Mouse (Mus musculus) neural tube, embryonic 11.5 days (tissue): ENCODE measurements around the gene Kcnk12. TPM values are rescaled to one million over a fixed set of nuclear protein-coding genes. Genes with fewer than 3 reads are reported as not detected.

Experiments used
- ATAC-seq: fragments of 200-750 bp; cut with Nextera tagmentation; 2 replicates; pipeline ENCODE4 v1.8.0; 2017; ENCODE audit warnings: moderate number of reproducible peaks, mild to moderate bottlenecking, moderate TSS enrichment, moderate library complexity; ENCODE audit not compliant: insufficient read depth, low FRiP score, low TSS enrichment
- DNase-seq: peaks from one replicate; pipeline ENCODE4 v3.0.0-alpha.2; 2015; ENCODE audit warnings: low spot score
- H3K27ac ChIP-seq: fragments of 300-500 bp; sonication (generic); 2 replicates; pipeline ENCODE4 v1.5.1; 2014; ENCODE audit warnings: low read depth, mild to moderate bottlenecking, low read length
- H3K27me3 ChIP-seq: fragments of 300-500 bp; sonication (generic); 2 replicates; pipeline ENCODE4 v1.6.1; 2014; ENCODE audit warnings: mild to moderate bottlenecking, low read length, mixed read lengths; ENCODE audit not compliant: control insufficient read depth, insufficient read depth
- H3K36me3 ChIP-seq: fragments of 300-500 bp; sonication (generic); 2 replicates; pipeline ENCODE4 v1.6.1; 2014; ENCODE audit warnings: mild to moderate bottlenecking, low read length, moderate library complexity, mixed read lengths; ENCODE audit not compliant: control insufficient read depth, insufficient read depth
- H3K4me1 ChIP-seq: fragments of 300-500 bp; sonication (generic); 2 replicates; pipeline ENCODE4 v1.6.1; 2014; ENCODE audit warnings: low read length, mixed read lengths; ENCODE audit not compliant: control insufficient read depth, insufficient read depth
- H3K4me2 ChIP-seq: fragments of 300-500 bp; sonication (generic); 2 replicates; pipeline ENCODE4 v1.6.1; 2014; ENCODE audit warnings: low read depth, mild to moderate bottlenecking, moderate library complexity
- H3K4me3 ChIP-seq: fragments of 300-500 bp; sonication (generic); 2 replicates; pipeline ENCODE4 v1.5.1; 2014; ENCODE audit warnings: low read depth, low read length
- H3K9ac ChIP-seq: fragments of 300-500 bp; sonication (generic); 2 replicates; pipeline ENCODE4 v1.6.1; 2014; ENCODE audit warnings: mild to moderate bottlenecking, low read length
- H3K9me3 ChIP-seq: fragments of 300-500 bp; sonication (generic); 2 replicates; pipeline ENCODE4 v1.6.1; 2016; ENCODE audit warnings: low read length; ENCODE audit not compliant: control insufficient read depth
- WGBS: fragments of 180-500 bp; shearing (Covaris S2); extraction: QIAGEN DNeasy Blood & Tissue Kit; methylation state at CpG from one replicate; pipeline ENCODE4 v1.1.7; 2014; 5-methylcytosine and 5-hydroxymethylcytosine counted together
- polyA plus RNA-seq: library from polyadenylated mRNA; unstranded; fragments of >200 nt; fragmentation: Nextera tagmentation; extraction: Ambion mirVana; gene quantifications from 2 replicates; pipeline ENCODE4 v1.2.1, GENCODE M21; 2014

Gene Kcnk12
- 0.31 and 0.39 TPM in 2 replicates for polyA plus RNA-seq

DNA sequence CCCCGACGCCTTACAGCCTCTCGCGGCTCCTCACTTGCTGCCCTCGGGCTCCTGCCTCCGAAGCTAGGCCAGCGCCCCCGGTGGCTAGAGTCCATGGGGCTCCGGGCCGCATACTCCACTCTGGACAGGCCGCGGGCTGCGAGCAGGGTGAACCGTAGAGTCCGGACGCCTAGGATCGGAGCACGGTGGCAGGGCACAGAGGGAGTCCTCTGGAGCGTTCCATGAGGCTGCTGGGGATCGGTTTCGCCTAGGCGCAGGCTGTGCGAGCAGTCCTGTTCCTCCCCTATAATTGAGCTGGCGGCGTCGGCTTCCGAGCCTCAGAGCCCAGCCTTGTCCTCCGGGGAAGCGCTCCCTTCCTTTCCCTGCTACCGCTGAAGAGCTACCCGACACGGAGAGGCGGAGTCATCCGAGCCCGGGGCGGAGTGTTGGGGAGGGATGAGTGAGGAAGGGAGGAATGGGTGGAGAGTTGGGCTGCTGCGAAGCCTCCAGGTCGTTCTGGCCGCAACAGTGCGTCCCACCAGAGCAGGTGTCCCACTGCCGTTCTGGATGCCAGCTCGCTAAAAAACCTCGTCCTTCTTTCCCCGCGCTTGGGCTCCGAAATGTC is at the start of gene Kcnk12:
TSS of gene Kcnk12 (minus strand) at position 307 of the 604 bp plus-strand sequence.
- Histone ChIP-seq H3K27me3 (peaks cover 55% of the 10 kb centered on the region), H3K36me3 (no peaks in the 10 kb centered on the region), H3K9ac (peak within 1 kb of the TSS; percentile 32), H3K27ac (no peak within 1 kb of the TSS), H3K9me3 (no peaks in the 10 kb centered on the region), H3K4me2 (peak within 1 kb of the TSS; percentile 97), H3K4me3 (peak within 1 kb of the TSS; percentile 49), H3K4me1 (peaks cover 20% of the 10 kb centered on the region)
- ATAC-seq (peak; percentile 74), DNase-seq (peak; percentile 77)
- under 1% methylated on average over 45 of the region's 46 CpGs for WGBS

DNA sequence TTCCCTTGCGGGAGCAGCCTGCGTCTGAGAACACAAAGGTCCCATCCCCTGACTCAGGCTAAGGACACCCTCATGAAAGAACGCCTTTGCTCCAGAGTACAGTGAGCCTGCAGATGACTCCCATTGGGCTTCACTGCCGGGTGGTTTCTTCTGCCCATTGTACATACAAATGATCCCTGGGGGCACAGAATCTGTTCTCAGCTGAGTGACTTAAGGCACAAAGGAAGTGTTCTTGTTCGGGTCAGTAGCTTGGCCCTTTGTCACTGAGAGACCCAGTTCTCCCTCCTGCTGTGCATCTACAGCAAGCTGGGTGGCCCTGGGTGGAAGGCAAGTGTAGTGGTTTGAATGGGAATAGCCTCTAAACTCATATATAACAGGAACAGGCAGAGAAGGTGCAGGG is 44.4 kb upstream of the Kcnk12 start:
- no peak overlapping the region for H3K4me3 ChIP-seq
- H3K9ac ChIP-seq: no peak overlapping the region
- H3K4me2 ChIP-seq: no peak overlapping the region
- H3K27ac ChIP-seq: no peak overlapping the region
- no peaks in the 10 kb centered on the region for H3K4me1 ChIP-seq
- no peaks in the 10 kb centered on the region for H3K36me3 ChIP-seq
- H3K27me3 ChIP-seq: no peaks in the 10 kb centered on the region
- ATAC-seq (no peak), DNase-seq (no peak)
- no peaks in the 10 kb centered on the region for H3K9me3 ChIP-seq
- 87% methylated on average over 5 of the region's 5 CpGs for WGBS

DNA sequence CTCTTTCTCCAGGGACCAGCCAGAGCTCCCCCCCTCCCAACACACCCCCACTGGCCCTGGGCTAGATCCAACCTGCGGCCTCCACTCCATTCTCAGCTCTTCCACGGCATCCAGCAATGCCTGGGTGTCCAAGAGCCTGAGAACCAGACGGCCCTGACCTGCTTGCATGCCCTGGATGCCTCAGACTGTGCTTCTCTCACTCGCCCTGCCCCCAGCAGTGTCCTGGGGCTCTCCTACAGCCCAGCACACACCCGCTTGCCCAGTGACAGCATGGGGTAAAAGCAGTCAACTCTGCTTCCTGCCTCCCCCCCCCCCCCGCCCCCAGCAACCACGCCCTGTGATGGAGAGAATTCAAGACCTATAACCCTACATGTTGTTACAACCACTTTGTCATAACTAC is 42.3 kb upstream of the Kcnk12 start:
- Histone ChIP-seq H3K4me1 (no peaks in the 10 kb centered on the region), H3K4me2 (no peak overlapping the region), H3K9me3 (no peaks in the 10 kb centered on the region), H3K4me3 (no peak overlapping the region), H3K27ac (no peak overlapping the region), H3K36me3 (no peaks in the 10 kb centered on the region), H3K9ac (no peak overlapping the region), H3K27me3 (no peaks in the 10 kb centered on the region)
- DNase-seq (no peak), ATAC-seq (no peak)
- 71% methylated on average over 7 of the region's 7 CpGs for WGBS

DNA sequence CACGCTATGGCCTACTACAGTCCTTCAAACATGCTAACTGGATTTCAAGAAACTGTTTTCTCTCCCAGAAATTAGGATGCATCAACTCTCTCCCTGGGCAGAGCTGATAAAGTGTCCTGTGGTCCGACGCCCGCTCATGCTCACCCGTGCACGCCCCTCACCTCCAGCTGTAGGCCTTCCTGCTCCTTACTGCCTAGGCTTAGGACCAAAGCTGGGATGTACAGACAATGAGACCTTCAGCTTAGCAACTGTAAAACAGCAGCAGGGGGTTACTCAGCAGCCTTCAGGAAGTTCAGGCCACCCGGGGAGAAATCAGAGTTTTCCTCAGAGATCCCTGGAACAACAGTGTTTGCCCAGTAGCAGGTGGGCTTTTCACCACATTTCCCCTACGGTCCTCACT is 37.1 kb upstream of the Kcnk12 start:
- H3K4me2 ChIP-seq: no peak overlapping the region
- H3K9me3 ChIP-seq: no peaks in the 10 kb centered on the region
- ATAC-seq (no peak), DNase-seq (no peak)
- no peak overlapping the region for H3K27ac ChIP-seq
- no peaks in the 10 kb centered on the region for H3K27me3 ChIP-seq
- 14% methylated on average over 8 of the region's 8 CpGs for WGBS
- H3K36me3 ChIP-seq: no peaks in the 10 kb centered on the region
- H3K4me1 ChIP-seq: no peaks in the 10 kb centered on the region
- no peak overlapping the region for H3K9ac ChIP-seq
- H3K4me3 ChIP-seq: no peak overlapping the region

DNA sequence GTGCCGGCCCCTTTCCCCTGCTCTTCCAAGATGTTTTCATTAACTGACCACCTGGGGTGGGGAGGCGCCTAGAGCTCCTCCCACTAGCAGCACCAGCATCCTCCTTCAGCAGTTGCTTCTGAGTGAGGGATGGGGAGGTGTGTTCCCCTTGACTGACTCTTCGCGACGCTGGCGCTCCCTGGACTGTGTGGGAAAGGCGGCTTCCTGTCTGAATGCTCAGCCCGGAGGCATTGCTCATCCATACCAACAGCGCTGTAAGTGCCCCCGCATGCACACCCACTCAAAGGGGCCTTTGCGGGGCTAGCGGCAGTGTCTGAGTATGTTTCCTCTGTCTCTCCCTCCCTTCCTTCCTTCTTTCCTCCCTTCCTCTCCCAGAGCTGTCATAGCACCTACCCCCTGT is 29.1 kb upstream of the Kcnk12 start:
- no peaks in the 10 kb centered on the region for H3K27me3 ChIP-seq
- 22% methylated on average over 12 of the region's 12 CpGs for WGBS
- H3K4me2 ChIP-seq: no peak overlapping the region
- no peak for DNase-seq
- no peaks in the 10 kb centered on the region for H3K9me3 ChIP-seq
- no peak overlapping the region for H3K9ac ChIP-seq
- H3K4me1 ChIP-seq: no peaks in the 10 kb centered on the region
- ATAC-seq: no peak
- H3K4me3 ChIP-seq: no peak overlapping the region
- H3K27ac ChIP-seq: no peak overlapping the region
- H3K36me3 ChIP-seq: no peaks in the 10 kb centered on the region

DNA sequence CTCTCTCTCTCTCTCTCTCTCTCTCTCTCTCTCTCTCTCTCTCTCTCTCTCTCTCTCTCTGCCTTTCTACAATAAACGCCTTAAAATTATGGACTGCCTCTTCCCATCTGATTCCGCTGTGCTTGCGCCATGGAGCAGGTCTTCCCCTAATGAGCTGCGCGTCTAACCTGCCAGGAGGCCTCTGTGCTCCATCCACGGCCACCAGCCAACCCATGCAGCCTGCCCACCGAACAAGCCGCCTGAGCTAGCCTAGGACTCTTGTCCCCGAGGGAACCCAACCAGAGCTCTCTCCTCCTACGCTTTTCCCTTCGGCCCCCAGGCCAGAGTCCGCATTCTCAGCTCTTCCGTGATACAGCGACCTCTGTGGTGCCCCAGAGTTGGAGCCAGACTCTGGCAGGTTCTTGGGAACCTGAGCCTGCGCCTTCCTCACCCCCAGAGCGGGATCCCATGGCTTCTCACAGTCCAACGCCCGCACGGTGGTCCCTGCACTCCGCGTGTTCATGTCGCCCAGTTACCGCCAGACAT is 28.3 kb upstream of the Kcnk12 start:
- Histone ChIP-seq H3K36me3 (no peaks in the 10 kb centered on the region), H3K9ac (no peak overlapping the region), H3K4me3 (no peak overlapping the region), H3K4me1 (no peaks in the 10 kb centered on the region), H3K27ac (no peak overlapping the region), H3K27me3 (no peaks in the 10 kb centered on the region), H3K9me3 (no peaks in the 10 kb centered on the region), H3K4me2 (peak overlapping the region; percentile 21; the same call in 1 of the 2 replicates)
- whole genome bisulfite sequencing: 40% methylated on average over 22 of the region's 23 CpGs
- DNase-seq (peak; percentile 29), ATAC-seq (no peak)

DNA sequence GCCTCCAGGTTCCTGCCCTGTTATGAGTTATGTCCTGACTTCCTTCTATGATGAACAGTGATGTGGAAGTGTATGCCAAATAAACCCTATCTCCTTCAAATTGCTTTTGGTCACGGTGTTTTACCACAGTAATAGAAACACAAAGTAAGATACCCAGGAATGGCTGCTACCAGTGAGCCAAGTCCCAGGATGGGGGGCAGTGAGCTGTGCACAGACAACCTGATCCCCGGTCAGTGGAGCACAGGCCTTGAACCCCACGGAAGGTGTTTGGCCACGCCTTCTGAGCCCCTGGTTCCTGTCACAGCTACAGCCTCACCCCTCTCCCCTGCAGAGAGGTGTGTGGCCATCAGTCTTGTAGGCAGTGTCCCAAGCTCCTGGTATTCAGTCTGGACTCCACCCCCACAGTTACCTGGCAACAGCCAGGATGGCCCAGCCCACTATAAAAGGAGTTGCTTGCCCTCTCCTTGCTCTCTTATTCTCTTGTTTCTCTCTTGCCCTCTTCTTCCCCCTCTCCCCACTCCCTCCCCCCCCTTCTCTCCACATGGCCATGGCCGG is 27.7 kb upstream of the Kcnk12 start:
- Histone ChIP-seq H3K27ac (no peak overlapping the region), H3K36me3 (no peaks in the 10 kb centered on the region), H3K4me1 (no peaks in the 10 kb centered on the region), H3K9ac (no peak overlapping the region), H3K4me2 (no peak overlapping the region), H3K9me3 (no peaks in the 10 kb centered on the region), H3K27me3 (no peaks in the 10 kb centered on the region), H3K4me3 (no peak overlapping the region)
- DNase-seq (no peak), ATAC-seq (no peak)
- WGBS: 36% methylated on average over 4 of the region's 5 CpGs

DNA sequence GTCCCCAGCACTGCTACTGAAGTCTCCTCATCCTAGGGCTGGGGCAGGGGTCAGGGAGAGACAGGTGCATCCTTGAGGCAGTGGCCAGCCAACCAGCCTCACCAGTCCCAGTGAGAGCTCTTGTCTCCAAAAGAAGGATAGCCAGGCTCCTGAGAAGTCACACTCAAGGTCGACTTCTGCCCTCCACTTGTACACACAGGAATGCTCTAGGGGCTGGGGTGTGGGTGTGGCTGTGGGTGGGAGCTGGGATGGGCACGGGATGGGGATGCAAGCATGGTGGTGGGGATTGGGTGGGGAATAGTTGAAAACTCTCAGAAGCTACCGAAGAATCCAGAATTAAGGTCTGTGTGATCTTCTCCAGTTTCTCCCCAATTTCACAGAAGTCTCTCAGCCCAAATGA is 25.2 kb upstream of the Kcnk12 start:
- Histone ChIP-seq H3K9ac (no peak overlapping the region), H3K4me3 (no peak overlapping the region), H3K9me3 (no peaks in the 10 kb centered on the region), H3K36me3 (no peaks in the 10 kb centered on the region), H3K4me2 (no peak overlapping the region), H3K27ac (no peak overlapping the region), H3K27me3 (no peaks in the 10 kb centered on the region), H3K4me1 (no peaks in the 10 kb centered on the region)
- DNase-seq (no peak), ATAC-seq (no peak)
- WGBS: 81% methylated on average over 3 of the region's 3 CpGs

DNA sequence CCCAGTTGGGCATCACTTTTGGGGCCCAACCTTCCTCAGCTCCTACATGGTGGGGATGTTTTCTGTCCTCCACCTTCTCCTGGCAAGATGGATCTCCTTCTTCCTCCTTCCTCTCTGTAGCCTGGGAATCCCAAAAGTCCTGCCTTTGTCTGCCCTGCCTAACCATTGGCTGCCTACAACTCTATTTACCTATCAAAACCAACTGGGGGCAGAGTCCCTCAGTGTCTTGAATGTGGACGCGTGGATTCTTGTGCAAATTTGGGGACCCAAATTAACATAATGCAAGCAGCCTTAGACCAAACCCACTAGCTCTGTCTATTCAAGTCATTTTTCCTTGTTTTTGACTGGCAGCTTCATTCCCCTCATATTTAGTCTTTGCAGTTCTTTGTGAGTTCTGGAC is 11.8 kb upstream of the Kcnk12 start:
- ATAC-seq (no peak), DNase-seq (no peak)
- WGBS: 54% methylated on average over 2 of the region's 2 CpGs
- Histone ChIP-seq H3K36me3 (no peaks in the 10 kb centered on the region), H3K4me3 (no peak overlapping the region), H3K9ac (no peak overlapping the region), H3K27ac (no peak overlapping the region), H3K4me2 (no peak overlapping the region), H3K9me3 (no peaks in the 10 kb centered on the region), H3K4me1 (no peaks in the 10 kb centered on the region), H3K27me3 (no peaks in the 10 kb centered on the region)
